Mouse (Mus musculus) MEL (cell line): ENCODE data around the gene Fbxl2. TPM values are rescaled to one million over a fixed set of nuclear protein-coding genes. Genes with fewer than 3 reads are reported as not detected.
A peak's percentile ranks its signal among the peaks of the same experiment; 100 is the strongest.

ENCODE experiments used
- DNase-seq: peaks from one replicate; pipeline ENCODE4 v3.0.0; 2011; ENCODE audit warnings: low read depth, low spot score
- H3K27ac ChIP-seq: 2 replicates; pipeline ENCODE4 v1.5.1; 2012; ENCODE audit warnings: low read depth, mild to moderate bottlenecking, control low read depth, low read length, moderate library complexity; ENCODE audit not compliant: control insufficient read depth
- H3K27me3 ChIP-seq, 2 experiments: fragments of 150-350 bp in 1 of 2; sonication (generic) in 1 of 2; 2 replicates each; pipeline ENCODE4 v1.6.1; 2012; ENCODE audit warnings: low read length in 2 of 2, mild to moderate bottlenecking in 2 of 2, improper control_type of control experiment in 1 of 2, moderate library complexity in 1 of 2; ENCODE audit not compliant: insufficient read depth in 2 of 2, control insufficient read depth in 1 of 2
- H3K36me3 ChIP-seq, 2 experiments: 2 replicates each; pipeline ENCODE4 v1.6.1; 2012 to 2014; ENCODE audit warnings: low read length in 2 of 2, improper control_type of control experiment in 1 of 2, inconsistent platforms in 1 of 2, mild to moderate bottlenecking in 1 of 2; ENCODE audit not compliant: insufficient read depth in 2 of 2, control insufficient read depth in 1 of 2
- H3K4me1 ChIP-seq, 2 experiments: fragments of 150-350 bp in 1 of 2; sonication (generic) in 1 of 2; 2 replicates each; pipeline ENCODE4 v1.6.1; 2012; ENCODE audit warnings: low read length in 2 of 2, improper control_type of control experiment in 1 of 2, mild to moderate bottlenecking in 1 of 2; ENCODE audit not compliant: insufficient read depth in 2 of 2, control insufficient read depth in 1 of 2
- H3K4me3 ChIP-seq, 2 experiments: fragments of 150-350 bp in 1 of 2; sonication (generic) in 1 of 2; 2 replicates each; pipeline ENCODE4 v1.5.1; 2012; ENCODE audit warnings: low read depth in 2 of 2, low read length in 2 of 2, mild to moderate bottlenecking in 2 of 2, moderate library complexity in 2 of 2, control low read depth in 1 of 2, improper control_type of control experiment in 1 of 2; ENCODE audit not compliant: control insufficient read depth in 1 of 2, insufficient read depth in 1 of 2
- H3K79me2 ChIP-seq: 2 replicates; pipeline ENCODE4 v1.6.1; 2012; ENCODE audit warnings: mild to moderate bottlenecking, low read length, moderate library complexity; ENCODE audit not compliant: control insufficient read depth, poor library complexity, insufficient read depth
- H3K9ac ChIP-seq: 2 replicates; pipeline ENCODE4 v1.6.1; 2012; ENCODE audit warnings: low read depth, mild to moderate bottlenecking, control low read depth, low read length, moderate library complexity; ENCODE audit not compliant: control insufficient read depth, poor library complexity, severe bottlenecking
- H3K9me3 ChIP-seq: fragments of 150-350 bp; sonication (generic); replicated peaks from 2 replicates; pipeline ENCODE4 v1.6.1; 2012; ENCODE audit warnings: mild to moderate bottlenecking, low read length, improper control_type of control experiment, moderate library complexity; ENCODE audit not compliant: insufficient read depth
- BHLHE40 ChIP-seq: IDR thresholded peaks from 2 replicates; pipeline ENCODE4 v1.6.1; 2012; ENCODE audit warnings: low read depth, mild to moderate bottlenecking, inconsistent platforms, low read length, improper control_type of control experiment, borderline replicate concordance
- CTCF ChIP-seq, 3 experiments: IDR thresholded peaks in 2 of 3; conservative IDR thresholded peaks in 1 of 3; 2 replicates each; pipeline ENCODE4 v1.5.1; 2011 to 2012; ENCODE audit warnings: low read length in 3 of 3, low read depth in 2 of 3, mild to moderate bottlenecking in 2 of 3, improper control_type of control experiment in 1 of 3, inconsistent platforms in 1 of 3, mixed read lengths in 1 of 3, moderate library complexity in 1 of 3; ENCODE audit not compliant: control insufficient read depth in 1 of 3, insufficient read depth in 1 of 3, poor library complexity in 1 of 3, severe bottlenecking in 1 of 3
- ELF1 ChIP-seq: IDR thresholded peaks from 2 replicates; pipeline ENCODE4 v1.6.1; 2014; ENCODE audit warnings: low read depth, mild to moderate bottlenecking, inconsistent platforms, low read length, improper control_type of control experiment, moderate library complexity
- GABPA ChIP-seq: IDR thresholded peaks from 2 replicates; pipeline ENCODE4 v1.6.1; 2012; ENCODE audit warnings: low read depth, mild to moderate bottlenecking, inconsistent platforms, low read length, improper control_type of control experiment, moderate library complexity
- GATA1 ChIP-seq: IDR thresholded peaks from 2 replicates; pipeline ENCODE4 v1.6.1; 2011; ENCODE audit warnings: low read depth, low read length, improper control_type of control experiment
- KAT2A ChIP-seq: conservative IDR thresholded peaks from 2 replicates; pipeline ENCODE4 v1.6.1; 2012; ENCODE audit warnings: low read depth, low read length, improper control_type of control experiment, inconsistent platforms
- MEF2A ChIP-seq: IDR thresholded peaks from 2 replicates; pipeline ENCODE4 v1.6.1; 2014; ENCODE audit warnings: low read depth, mild to moderate bottlenecking, inconsistent platforms, low read length, improper control_type of control experiment; ENCODE audit not compliant: poor library complexity, insufficient replicate concordance, severe bottlenecking; ENCODE audit errors: extremely low read depth
- MYB ChIP-seq: IDR thresholded peaks from 2 replicates; pipeline ENCODE4 v1.6.1; 2011; ENCODE audit warnings: mild to moderate bottlenecking, low read depth, low read length, improper control_type of control experiment
- MYC ChIP-seq: IDR thresholded peaks from 2 replicates; pipeline ENCODE4 v1.6.1; 2011; ENCODE audit warnings: low read depth, mild to moderate bottlenecking, low read length, improper control_type of control experiment, moderate library complexity
- POLR2AphosphoS5 ChIP-seq: IDR thresholded peaks from 2 replicates; pipeline ENCODE4 v1.6.1; 2012; ENCODE audit warnings: low read depth, borderline replicate concordance, mild to moderate bottlenecking, inconsistent platforms, low read length, moderate library complexity, mixed read lengths
- RAD21 ChIP-seq: IDR thresholded peaks from 2 replicates; pipeline ENCODE4 v1.6.1; 2011; ENCODE audit warnings: mild to moderate bottlenecking, low read depth, low read length, improper control_type of control experiment
- RCOR1 ChIP-seq: IDR thresholded peaks from 2 replicates; pipeline ENCODE4 v1.6.1; 2012; ENCODE audit warnings: low read depth, mild to moderate bottlenecking, inconsistent platforms, low read length, improper control_type of control experiment
- SMC3 ChIP-seq: IDR thresholded peaks from 2 replicates; pipeline ENCODE4 v1.6.1; 2011; ENCODE audit warnings: low read depth, low read length, improper control_type of control experiment
- TAL1 ChIP-seq: IDR thresholded peaks from 2 replicates; pipeline ENCODE4 v1.6.1; 2012; ENCODE audit warnings: mild to moderate bottlenecking, inconsistent platforms, low read length, moderate library complexity, mixed read lengths
- TBP ChIP-seq: IDR thresholded peaks from 2 replicates; pipeline ENCODE4 v1.8.0; 2011; ENCODE audit warnings: low read depth, low read length, improper control_type of control experiment
- TCF12 ChIP-seq: IDR thresholded peaks from 2 replicates; pipeline ENCODE4 v1.6.1; 2014; ENCODE audit warnings: low read depth, mild to moderate bottlenecking, inconsistent platforms, low read length, improper control_type of control experiment, moderate library complexity
- USF1 ChIP-seq: IDR thresholded peaks from 2 replicates; pipeline ENCODE4 v1.6.1; 2014; ENCODE audit warnings: low read depth, mild to moderate bottlenecking, inconsistent platforms, low read length, improper control_type of control experiment, moderate library complexity
- USF2 ChIP-seq, 2 experiments: IDR thresholded peaks; 2 replicates each; pipeline ENCODE4 v1.6.1; 2011 to 2012; ENCODE audit warnings: improper control_type of control experiment in 2 of 2, low read length in 2 of 2, borderline replicate concordance in 1 of 2, inconsistent platforms in 1 of 2, low read depth in 1 of 2, mild to moderate bottlenecking in 1 of 2; ENCODE audit not compliant: insufficient read depth in 1 of 2
- ZC3H11A ChIP-seq: IDR thresholded peaks from 2 replicates; pipeline ENCODE4 v1.6.1; 2012; ENCODE audit warnings: low read depth, mild to moderate bottlenecking, inconsistent platforms, low read length, improper control_type of control experiment
- ZKSCAN1 ChIP-seq: IDR thresholded peaks from 2 replicates; pipeline ENCODE4 v1.6.1; 2012; ENCODE audit warnings: low read depth, mild to moderate bottlenecking, inconsistent platforms, low read length, improper control_type of control experiment, moderate library complexity
- ZMIZ1 ChIP-seq: IDR thresholded peaks from 2 replicates; pipeline ENCODE4 v1.6.1; 2012; ENCODE audit warnings: low read depth, mild to moderate bottlenecking, inconsistent platforms, low read length, improper control_type of control experiment, moderate library complexity
- polyA plus RNA-seq, 2 experiments: library from polyadenylated mRNA; stranded (reverse) in 1 of 2; unstranded in 1 of 2; fragments of >175 nt in 1 of 2; fragments of >200 nt in 1 of 2; gene quantifications; 2 replicates each; pipeline versions ENCODE4 v1.2.1 to v1.2.4; 2012; ENCODE audit warnings: low replicate concordance in 2 of 2, low read depth in 1 of 2; ENCODE audit not compliant: insufficient read length in 2 of 2, insufficient read depth in 1 of 2, missing spikeins in 1 of 2
- total RNA-seq: library from RNA; depleted of rRNA; stranded (reverse); fragments of 300-350 nt; gene quantifications from 2 replicates; pipeline ENCODE4 v1.2.3, GENCODE M21; 2012

The Fbxl2 gene
- total and polyA plus RNA-seq, 3 experiments = 1.8 to 3.0 TPM; not detected in 1

DNA sequence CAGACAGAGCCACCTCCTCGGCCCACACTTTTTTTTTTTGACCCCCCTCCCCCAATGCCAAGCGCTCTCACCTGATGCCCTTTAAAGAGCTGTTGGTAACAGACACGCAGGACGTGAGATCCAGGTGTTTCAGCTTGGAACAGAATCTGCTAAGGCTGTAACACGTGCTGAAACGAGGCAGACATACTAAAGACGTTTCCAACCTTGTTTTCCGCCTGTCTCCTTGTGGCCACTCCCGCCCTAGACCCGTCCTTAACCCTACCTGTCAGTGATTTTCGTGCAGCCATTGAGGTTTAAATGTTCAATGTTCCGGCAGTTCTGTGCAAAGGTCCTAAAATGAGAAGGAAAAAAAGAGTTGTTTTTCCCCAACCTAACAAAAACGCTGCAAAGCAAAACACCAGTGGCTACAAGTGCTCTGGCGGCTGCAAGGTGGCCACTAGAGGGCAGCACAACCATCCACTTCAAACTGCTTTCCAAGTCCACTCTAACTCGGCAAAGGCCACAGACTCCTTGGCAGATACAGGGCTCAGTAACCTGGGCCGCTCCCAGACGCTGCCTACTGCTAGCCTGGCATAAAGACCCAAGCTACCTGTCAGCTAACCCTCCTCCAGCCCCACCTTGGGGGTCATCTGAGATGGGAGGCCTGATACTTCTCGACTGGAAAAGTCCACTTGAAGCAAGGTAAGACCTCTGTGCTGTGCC lies 55.3 kb downstream of the Fbxl2 start:
- H3K9ac ChIP-seq = no peak overlapping the region
- H3K79me2 ChIP-seq = no peaks in the 10 kb centered on the region

GRCm38 (mm10) chr9:113984946-113985620 lies 60.9 kb downstream of the Fbxl2 start:
- no peaks in the 10 kb centered on the region for H3K27me3 ChIP-seq
- H3K4me1 ChIP-seq = peaks cover 4 to 9% of the 10 kb centered on the region in 2 experiments; a peak in 3 of 4 replicates
- 0 out of 2 replicates have a peak, but pooled peaks have one; percentile 30 for TF ChIP-seq USF1
- TF ChIP-seq POLR2AphosphoS5 = no peak
- no peaks in the 10 kb centered on the region for H3K79me2 ChIP-seq
- no peaks in the 10 kb centered on the region for H3K36me3 ChIP-seq
- no peak overlapping the region for H3K9ac ChIP-seq
- no peak for DNase-seq
- no peaks in the 10 kb centered on the region for H3K9me3 ChIP-seq
- H3K4me3 ChIP-seq = no peak overlapping the region
- H3K27ac ChIP-seq = no peak overlapping the region

More for the DNA sequence above, 55.3 kb downstream of the Fbxl2 start:
- no peaks in the 10 kb centered on the region for H3K27me3 ChIP-seq
- H3K9me3 ChIP-seq = no peaks in the 10 kb centered on the region
- TF ChIP-seq GATA1 (no peak), USF1 (no peak), TAL1 (no peak), TBP (no peak), TCF12 (no peak), CTCF (IDR thresholded peaks at IDR 0.05 in 2 of 3, conservative IDR thresholded peaks at IDR 0.05 in 1 of 3; ENCODE audit: control insufficient read depth in 1 of 3, insufficient read depth in 1 of 3, low read depth in 2 of 3, low read length in 3 of 3, poor library complexity in 1 of 3, severe bottlenecking in 1 of 3) (peak; percentile 83 to 97 (median 92)), MYB (no peak), ZMIZ1 (no peak), ELF1 (no peak), MYC (no peak), RAD21 (peak; percentile 85), MEF2A (no peak), GABPA (no peak), KAT2A (no peak), ZC3H11A (peak; percentile 61), SMC3 (peak; percentile 89), BHLHE40 (no peak), ZKSCAN1 (no peak), USF2 (IDR thresholded peaks at IDR 0.05; ENCODE audit: borderline replicate concordance in 1 of 2, insufficient read depth in 1 of 2, low read depth in 1 of 2, low read length in 2 of 2) (no peak), RCOR1 (no peak)
- no peaks in the 10 kb centered on the region; a peak in 1 of 4 replicates for H3K4me1 ChIP-seq
- no peak overlapping the region for H3K4me3 ChIP-seq
- H3K27ac ChIP-seq = no peak overlapping the region
- DNase-seq = peak; percentile 89
- H3K36me3 ChIP-seq = no peaks in the 10 kb centered on the region
